Mouse (Mus musculus): ENCODE results near the gene Zmiz1.

Gene Zmiz1

GRCm38 (mm10) chr14:25472096-25472861 lies 13.3 kb downstream of the Zmiz1 start:
- in situ Hi-C loops (cut with MboI, MseI) = loop anchor here (10.0 kb wide), 1 partner anchor 977 kb away; no protein-coding TSS in a partner anchor

- in situ Hi-C loops (cut with MboI, MseI) = loop anchor here (10.0 kb wide), 1 partner anchor 978 kb away; no protein-coding TSS in a partner anchor
These were observed 14.1 kb downstream of the Zmiz1 start for GRCm38 (mm10) chr14:25472981-25473649.

GRCm38 (mm10) chr14:25474017-25474416 lies 15.0 kb downstream of the Zmiz1 start:
- in situ Hi-C loops (cut with MboI, MseI) = loop anchor here (10.0 kb wide), 1 partner anchor 979 kb away; no protein-coding TSS in a partner anchor

DNA sequence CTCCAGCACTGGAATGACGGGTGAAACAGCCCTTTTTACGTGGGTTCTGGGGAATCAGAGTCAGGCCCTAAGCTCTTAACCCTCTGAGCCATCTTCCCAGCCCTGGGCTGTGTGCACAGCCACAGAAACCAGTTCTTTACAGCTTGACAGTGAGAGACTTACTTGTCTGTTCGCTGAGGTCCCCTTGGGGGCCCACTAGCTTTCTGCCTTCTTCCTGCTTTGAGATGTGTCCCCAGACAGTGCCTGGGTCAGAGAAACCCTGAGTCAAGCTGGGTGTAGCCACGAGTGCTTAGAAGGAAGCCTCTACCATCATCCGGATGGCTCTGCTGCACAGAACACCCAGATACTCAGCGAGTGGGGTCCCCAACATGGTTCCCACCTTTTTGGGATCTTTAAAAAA lies 15.7 kb downstream of the Zmiz1 start:
- in situ Hi-C loops (cut with MboI, MseI) = loop anchor here (10.0 kb wide), 1 partner anchor 980 kb away; no protein-coding TSS in a partner anchor

- in situ Hi-C loops (cut with MboI, MseI) = loop anchor here (10.0 kb wide), 1 partner anchor 981 kb away; no protein-coding TSS in a partner anchor
These were observed 17.1 kb downstream of the Zmiz1 start for GRCm38 (mm10) chr14:25476048-25476447.

DNA sequence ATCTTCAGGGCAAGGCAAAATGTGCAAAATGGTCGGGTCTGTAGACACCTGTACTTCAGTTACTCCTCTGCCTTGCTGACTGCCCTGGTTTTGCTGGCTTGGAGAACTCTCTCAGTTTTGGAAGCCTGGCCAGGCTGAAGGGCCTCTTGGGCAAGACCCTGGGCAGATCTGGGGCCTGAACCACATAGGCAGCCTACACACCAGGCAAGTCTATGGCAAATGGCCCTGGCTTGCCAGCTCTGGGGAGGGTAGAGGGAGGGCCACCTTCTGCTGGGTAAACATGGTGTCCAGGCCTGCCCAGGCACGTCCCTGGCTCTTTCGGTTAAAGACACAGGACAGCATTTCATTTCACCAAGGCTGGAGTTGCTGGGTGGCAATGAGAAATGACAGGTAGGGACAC lies 17.5 kb downstream of the Zmiz1 start:
- in situ Hi-C loops (cut with MboI, MseI) = loop anchor here (10.0 kb wide), 1 partner anchor 982 kb away; no protein-coding TSS in a partner anchor

DNA sequence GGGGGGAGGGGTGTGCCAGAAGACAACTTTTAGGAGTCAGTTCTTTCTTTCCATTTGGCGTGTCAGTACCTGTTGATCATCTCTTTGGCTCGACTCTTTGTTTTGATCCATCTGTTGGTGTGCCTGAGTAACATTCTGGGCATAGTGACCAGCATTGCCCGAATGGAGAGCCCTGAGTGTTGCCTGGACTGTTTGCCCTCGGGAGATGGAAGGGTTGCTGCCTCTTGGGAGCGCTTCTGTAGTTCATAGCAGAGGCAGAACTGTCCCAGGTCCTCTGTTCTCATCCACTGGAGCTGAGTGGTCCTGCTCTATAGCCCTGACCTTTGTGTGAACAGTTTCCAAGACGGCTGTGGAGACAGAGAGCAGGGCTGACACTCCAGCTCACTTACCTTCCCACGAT lies 18.3 kb downstream of the Zmiz1 start:
- in situ Hi-C loops (cut with MboI, MseI) = loop anchor here (10.0 kb wide), 1 partner anchor 982 kb away; no protein-coding TSS in a partner anchor

DNA sequence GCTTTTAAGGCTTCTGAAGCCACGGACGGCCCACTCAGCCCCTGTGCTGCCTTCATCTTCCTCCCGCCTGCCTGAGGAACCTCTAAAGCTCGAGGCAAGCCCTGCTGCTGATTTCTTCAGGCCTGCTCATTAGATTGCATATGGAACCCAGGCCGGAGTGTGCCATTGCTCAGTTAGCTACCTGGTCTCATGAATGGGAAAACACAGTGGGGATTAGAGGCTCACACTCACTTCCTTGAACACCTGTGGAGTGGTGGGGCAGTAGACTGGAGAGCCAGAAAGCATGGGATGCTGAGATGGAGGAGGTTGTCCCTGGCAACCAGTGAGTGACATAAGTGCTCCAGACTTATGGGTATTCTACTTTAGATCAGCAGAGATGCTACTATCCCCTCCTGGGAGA lies 19.3 kb downstream of the Zmiz1 start:
- in situ Hi-C loops (cut with MboI, MseI) = loop anchor here (10.0 kb wide), 1 partner anchor 983 kb away; no protein-coding TSS in a partner anchor

DNA sequence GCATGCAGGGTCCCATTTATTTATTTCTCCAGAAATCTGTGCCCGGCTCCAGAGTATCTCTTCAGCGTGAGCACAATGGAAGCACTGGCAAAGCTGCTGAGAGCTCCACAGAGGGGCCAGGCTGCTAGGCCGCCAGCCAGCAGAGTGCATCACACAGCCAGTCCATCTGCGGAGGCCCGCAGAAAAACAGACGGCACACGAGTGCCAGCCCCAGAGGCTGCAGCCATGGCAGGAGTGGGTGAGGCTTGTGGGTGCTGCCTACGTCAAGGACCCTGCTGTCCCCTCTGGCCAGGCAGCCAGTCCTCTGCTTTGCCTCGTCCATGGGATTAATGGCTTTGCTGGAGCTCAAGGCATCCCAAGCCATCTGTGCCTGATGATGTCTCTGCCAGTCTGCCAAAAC lies 19.8 kb downstream of the Zmiz1 start:
- in situ Hi-C loops (cut with MboI, MseI) = loop anchor here (10.0 kb wide), 1 partner anchor 984 kb away; no protein-coding TSS in a partner anchor

- in situ Hi-C loops (cut with MboI, MseI) = loop anchor here (10.0 kb wide), 1 partner anchor 985 kb away; no protein-coding TSS in a partner anchor
These were observed 20.9 kb downstream of the Zmiz1 start for GRCm38 (mm10) chr14:25479841-25480252.

DNA sequence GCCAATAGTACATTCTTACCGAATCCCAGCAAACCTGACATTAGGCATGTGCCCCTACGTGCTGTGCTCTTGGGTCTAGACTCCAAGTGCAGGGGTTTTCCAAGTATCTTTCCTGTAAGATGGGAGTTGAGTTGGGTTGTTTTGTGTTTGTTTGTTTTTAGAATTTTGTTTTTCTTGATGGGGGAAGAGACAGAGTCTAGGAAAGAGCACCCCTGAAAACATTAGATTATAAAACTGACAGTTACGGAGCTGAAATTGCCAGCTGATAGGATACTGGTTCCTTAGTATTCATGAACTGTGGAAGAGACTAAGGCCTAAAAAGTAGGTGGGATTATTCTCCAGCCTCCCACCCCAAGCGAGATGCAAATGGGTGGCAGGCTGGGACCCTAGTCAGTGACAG lies 21.5 kb downstream of the Zmiz1 start:
- in situ Hi-C loops (cut with MboI, MseI) = no loop called here

DNA sequence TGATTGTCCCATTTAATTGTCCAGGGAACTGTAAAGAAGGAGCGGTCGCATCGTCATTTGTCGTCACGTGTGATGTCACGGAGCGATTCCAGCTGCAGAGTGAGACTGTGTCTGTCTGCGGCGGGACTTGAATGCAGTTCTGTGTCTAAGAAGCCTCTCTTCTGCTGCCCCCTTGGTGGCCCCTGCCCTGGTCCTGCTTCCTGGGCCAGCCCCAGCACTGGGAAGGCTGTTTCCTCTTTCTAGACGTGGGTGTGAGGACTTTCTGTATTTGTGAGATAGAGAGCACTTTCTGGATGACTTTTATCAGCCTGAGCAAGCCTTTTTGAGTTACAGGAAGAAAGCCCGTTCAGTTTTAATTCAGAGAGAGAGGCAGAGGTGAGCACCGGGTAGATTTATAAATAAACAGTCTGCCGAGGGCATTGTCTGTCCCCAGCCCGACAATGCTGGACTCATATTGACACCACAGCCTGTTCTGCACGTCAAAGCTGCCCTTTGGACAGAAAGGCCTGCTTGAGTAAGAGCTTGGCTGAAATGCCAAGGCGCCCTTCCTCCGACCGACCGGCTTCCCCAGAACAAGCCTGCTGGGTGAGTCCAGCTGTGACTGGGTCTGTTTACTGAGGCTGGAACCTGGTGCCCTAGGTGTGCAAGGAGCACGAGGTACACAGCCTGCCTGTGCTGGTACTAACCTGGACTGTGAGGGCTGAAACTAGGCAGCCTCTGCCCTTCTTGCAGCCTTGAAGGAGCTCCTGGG lies 22.1 kb downstream of the Zmiz1 start:
- in situ Hi-C loops (cut with MboI, MseI) = no loop called here

GRCm38 (mm10) chr14:25481667-25482331 lies 22.8 kb downstream of the Zmiz1 start:
- in situ Hi-C loops (cut with MboI, MseI) = no loop called here

DNA sequence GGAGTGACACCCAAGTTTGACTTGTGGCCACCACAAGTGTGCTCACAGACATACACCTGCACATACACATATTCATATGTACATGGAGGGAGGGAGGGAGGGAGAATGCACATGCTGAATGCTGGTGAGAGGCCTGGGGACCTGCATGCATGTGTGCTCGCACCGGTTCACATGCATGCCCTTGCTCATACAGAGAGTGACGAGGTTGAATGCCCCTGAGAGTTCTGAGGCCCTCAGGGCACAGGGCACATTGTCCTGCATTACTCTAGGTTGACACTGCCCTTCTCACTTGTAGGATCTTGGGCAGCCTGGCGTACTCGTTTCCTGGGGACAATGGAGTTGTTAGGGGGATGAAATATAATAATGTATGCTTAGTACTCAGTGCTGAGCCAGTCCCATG lies 23.4 kb downstream of the Zmiz1 start:
- in situ Hi-C loops (cut with MboI, MseI) = no loop called here

DNA sequence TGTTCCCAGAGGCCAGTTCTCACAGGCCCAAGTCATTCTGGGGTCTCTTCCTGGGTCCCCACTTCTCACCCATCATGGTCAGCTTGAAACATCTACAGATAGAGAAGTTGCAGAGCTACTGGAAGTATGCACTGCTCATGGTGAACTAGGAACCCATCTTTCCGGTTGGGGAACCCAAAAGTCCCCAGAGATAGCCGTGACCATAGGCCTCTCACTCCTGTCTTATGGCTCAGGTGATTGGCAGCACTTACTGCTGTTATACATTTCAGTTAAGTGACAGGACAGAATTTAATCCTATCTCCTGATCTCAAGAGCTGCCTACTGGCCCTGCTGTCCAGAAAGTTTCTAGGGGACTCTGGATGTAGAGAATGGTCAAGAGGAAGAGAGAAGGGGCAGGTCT lies 24.3 kb downstream of the Zmiz1 start:
- in situ Hi-C loops (cut with MboI, MseI) = no loop called here

- in situ Hi-C loops (cut with MboI, MseI) = no loop called here
These were observed 25.1 kb downstream of the Zmiz1 start for GRCm38 (mm10) chr14:25484049-25484448.

DNA sequence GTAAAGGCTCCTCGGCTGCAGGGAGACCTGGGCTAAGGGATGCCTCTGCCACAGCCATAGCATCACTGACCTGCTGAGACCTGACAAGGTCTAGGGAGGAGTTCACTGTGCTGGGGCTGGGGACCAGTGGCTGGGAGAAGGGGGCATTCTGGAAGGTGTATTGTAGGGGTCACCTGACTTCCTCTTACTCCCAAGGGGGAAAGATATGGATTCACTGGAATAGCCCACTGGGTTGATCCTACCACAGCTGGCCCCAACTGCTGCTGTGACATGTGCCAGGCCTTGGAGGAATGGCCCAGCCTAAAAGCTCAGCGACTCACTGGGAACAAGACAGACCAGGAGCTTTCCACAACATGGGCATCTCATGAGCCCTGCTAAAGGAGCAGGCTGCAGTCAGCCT lies 27.2 kb downstream of the Zmiz1 start:
- in situ Hi-C loops (cut with MboI, MseI) = no loop called here

DNA sequence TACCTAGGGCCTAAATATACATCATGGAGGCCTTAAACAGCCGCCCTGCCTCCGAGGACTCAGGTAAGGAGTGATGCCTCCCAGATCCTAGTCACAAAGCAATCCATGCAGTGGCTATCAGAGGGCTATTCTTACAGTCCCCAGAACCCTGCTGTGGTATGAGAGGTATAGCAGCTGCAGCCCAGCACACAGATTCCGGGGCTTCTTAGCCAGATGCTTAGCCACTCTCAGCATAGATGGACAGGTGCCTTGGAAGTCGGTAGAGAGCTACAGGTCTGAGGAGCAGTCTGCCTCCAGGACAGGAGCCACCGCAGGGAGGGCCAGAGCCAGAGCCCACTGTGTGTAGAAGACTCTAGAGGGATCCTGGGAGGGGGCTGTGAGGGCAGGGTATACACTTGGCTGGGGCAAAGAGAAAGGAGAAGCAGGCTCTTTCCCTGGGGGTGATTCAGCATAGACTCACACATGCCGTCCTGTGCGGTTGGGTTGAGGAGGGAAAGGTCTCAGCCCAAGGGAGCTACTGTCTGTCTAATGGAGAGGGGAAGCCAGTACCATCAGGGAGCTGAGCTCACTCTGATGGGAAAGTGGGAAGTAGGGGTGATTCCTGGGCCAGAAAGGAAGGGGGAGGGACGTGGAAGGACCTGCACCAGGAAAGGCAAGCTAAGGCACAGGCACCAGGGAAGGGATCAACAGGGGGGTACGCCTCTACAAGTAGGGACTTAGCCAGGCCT lies 27.9 kb downstream of the Zmiz1 start:
- in situ Hi-C loops (cut with MboI, MseI) = no loop called here

DNA sequence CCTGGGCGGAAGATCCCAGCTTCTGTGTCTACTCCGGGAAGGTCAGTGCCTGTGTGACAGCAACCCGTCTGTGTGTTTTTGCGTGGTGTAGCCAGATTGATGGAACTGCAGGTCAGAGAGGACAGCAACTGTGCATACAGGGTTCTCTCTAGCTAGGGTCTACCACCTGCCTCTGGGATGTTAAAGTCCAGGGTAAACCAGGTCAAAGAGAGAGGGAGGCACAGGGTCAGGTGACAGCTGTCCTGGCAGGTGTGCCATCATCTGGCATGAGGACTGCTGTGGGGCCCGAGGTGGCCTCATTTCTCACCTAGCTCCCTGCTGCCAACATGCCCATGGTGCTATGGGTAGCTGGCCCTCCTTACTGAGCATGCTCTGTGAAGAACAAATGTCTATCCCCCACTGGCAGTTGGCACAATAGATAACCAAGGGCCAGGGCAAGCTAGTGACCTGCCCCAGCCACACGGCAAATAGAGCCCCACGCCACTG lies 28.5 kb downstream of the Zmiz1 start:
- in situ Hi-C loops (cut with MboI, MseI) = no loop called here

- in situ Hi-C loops (cut with MboI, MseI) = no loop called here
These were observed 29.2 kb downstream of the Zmiz1 start for GRCm38 (mm10) chr14:25488097-25488613.

All from regulatory T cell (primary cell).